Mouse (Mus musculus): ENCODE data around the gene Gm20388. TPM values are rescaled to one million over a fixed set of nuclear protein-coding genes. Genes with fewer than 3 reads are reported as not detected.

Gene Gm20388
- total RNA-seq, 2 experiments from 2014 or later, result 18.5 to 23.8 TPM

DNA sequence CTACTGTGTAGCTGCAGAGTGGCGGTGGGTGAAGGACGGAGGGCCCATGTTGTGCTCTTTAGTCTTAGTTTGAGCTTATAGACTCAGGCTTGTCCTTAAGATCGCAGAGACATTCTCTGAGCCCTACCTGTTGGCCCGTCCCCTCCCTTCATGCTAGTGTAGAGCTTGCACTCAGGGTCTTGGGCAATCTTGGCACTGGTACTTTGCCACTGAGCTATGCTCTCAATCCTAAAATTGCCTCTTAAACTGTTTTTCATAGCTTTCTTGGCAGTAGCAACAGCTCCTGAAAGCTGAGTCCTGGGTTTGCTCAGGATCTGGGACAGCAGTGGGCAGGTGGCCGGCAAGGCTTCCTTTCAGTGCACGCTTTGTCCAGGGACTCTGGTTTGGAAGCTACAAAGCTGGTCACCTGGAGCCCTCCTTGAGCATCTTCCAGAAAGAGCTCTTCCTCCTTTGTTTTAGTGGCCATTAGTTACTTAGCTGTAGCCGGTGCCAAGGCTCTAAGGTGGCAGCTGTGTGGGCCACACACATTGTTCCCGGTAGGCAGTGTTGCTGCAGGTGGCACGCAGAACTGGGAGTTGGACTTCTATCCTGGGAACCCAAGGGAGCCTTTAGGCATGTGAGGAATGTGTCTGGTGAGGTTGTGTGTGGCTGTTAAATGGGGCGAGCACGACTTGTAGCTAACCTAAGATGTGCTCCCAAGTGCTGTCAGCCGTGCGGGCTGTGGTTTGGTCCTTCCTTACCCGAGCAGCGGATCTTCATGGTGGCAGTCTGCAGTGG is 2090.9 kb downstream of the Gm20388 start:
- no peak for ATAC-seq (replicated peaks; ENCODE audit: poor library complexity, severe bottlenecking)

DNA sequence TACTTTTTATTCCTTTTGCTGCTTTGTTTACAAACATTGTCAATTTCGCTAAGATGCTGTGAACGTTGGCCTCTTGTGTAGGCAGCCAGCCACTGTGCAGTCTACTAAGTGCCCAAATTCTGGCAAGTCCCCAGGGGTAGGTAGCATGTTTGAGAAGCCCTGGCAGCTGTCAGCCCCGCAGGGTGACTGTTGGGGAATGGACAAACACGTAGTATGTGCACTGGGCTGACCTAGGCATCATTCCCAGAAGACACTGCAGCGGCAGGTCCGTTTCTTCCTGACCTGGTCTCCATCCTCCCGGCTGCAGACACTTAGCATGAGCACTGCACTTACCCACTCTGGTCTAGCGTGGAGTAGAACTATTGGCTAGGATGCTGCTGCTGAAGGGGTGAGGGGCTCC is 2093.0 kb downstream of the Gm20388 start:
- ATAC-seq (replicated peaks; ENCODE audit: poor library complexity, severe bottlenecking), result no peak

DNA sequence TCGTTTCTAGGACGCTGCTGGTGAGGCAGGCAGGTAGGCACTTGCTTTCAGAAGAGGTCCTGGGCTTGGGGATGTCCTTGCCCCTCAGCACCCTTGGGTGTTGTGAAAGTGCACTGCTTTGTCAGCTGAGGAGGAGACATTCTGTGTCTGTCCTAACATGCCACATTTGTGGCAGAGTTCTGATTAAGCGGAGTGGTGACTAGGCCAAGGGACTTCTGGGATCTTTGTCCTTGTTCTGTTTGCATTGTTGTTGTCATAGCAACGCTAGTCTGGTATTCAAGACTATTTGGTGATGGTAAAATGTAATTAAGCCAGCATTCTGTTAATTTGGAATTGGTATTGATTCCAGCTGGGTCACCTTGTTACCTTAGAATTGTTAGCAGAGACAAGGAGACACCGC is 2093.5 kb downstream of the Gm20388 start:
- ATAC-seq (replicated peaks; ENCODE audit: poor library complexity, severe bottlenecking), result no peak

DNA sequence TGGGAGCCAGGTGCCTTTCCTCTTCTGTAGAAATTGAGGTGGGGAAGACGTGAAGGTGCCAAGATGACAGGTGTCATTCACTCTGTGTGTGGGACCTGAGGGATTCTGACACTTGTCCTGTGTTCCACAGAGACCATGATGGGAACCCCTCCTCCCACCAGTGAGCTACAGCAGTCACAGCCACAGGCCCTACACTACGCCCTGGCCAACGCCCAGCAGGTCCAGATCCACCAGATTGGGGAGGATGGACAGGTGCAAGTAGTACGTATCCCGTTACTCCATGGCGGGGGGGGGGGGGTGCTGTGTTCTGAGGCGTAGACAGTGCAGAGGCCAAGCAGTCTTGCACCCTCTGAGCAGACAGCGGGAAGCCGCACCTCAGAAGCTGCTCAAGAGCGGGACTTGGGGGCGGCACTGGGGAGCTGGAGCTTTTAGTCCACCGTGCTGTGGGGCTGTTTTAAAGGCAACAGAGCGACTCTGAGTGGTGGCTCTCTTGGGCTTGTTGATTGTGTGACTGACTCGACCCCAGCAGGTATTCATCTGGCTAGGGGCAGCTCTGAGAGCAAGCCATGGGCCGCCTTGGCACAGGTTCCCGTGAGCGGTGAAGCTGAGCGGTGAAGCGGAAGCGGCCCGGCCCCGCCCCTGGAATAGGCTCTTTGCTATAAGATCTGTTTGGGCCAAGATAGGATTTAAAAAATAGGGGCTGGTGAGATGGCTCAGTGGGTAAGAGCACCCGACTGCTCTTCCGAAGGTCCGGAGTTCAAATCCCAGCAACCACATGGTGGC is 2095.0 kb downstream of the Gm20388 start:
- no peak for ATAC-seq (replicated peaks; ENCODE audit: poor library complexity, severe bottlenecking)

DNA sequence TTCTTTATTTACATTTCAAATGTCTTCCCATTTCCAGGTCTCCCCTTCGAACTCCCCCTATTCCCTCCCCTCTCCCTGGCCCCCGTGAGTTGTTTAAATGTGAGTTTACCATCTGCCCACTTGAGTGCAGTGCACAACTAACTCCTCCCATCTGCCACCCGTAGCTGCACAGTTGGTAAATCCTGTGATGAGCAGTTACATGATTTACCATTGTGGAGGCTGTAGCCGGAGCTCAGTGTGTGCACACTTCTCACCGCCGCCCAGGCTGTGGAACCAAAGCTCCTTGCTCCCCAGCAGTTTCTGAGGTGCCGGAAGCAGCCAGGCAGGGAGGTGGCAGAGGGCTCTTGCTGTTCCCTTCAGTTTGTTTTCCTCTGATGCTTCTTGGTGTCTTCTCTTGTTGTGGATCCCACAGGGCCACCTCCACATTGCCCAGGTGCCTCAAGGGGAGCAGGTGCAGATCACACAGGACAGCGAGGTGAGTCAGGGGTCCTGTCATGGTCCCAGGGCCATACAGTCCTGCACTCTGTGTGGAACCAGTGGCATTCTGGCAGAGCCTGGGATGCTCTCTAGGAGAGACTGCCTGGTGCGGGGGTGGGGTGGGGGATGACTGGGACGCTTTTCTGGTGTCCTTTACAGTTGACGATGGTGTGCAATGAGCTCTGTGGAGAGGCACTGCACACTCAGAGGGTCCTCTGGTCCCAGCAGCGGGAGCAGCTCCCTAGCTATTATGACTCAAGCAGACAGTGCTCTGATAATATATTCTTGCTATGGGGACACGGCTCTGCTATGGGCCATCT is 2096.2 kb downstream of the Gm20388 start:
- no peak for ATAC-seq (replicated peaks; ENCODE audit: poor library complexity, severe bottlenecking)

DNA sequence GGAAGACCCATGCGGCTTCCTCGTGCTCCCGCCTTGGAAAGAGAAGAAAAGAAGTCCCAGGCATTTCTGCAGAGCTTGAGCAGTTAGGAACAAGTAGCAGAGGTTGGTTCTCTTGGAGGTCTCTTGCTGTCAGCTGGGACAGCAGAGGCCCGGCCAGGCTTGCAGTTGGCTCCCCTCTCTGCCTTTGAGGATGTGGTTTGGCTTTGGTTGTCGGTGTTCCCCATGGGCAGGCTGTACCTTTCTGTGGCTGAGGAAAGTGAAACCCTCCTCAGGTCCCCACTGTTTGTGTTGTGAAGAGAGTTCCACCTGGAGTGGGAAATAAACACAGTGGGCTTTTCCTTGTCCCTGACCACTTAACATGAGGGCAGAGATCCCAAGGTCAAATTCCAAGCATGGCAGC is 2097.8 kb downstream of the Gm20388 start:
- no peak; the same call in 1 of the 2 replicates for ATAC-seq (replicated peaks; ENCODE audit: poor library complexity, severe bottlenecking)

DNA sequence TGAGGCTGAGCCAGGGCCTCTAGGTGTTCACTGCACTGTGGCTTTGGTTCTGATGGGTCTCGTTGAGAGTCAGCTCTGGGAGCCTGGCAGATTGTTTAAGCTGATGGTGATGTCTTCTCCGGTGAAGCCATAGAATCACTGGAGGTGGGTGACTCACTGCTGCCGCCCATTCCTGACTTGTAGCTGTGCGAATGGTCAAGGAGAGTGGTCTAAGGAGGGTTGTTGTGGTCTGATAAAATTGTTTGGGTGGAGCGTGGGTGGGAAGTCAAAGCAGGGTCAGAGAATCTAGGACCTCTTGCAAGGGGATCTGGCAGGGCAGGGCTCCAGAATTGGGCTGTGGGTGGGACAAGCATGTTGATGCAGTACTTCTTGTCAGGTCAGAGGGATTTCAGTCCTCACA is 2100.0 kb downstream of the Gm20388 start:
- ATAC-seq (replicated peaks; ENCODE audit: poor library complexity, severe bottlenecking), result no peak

DNA sequence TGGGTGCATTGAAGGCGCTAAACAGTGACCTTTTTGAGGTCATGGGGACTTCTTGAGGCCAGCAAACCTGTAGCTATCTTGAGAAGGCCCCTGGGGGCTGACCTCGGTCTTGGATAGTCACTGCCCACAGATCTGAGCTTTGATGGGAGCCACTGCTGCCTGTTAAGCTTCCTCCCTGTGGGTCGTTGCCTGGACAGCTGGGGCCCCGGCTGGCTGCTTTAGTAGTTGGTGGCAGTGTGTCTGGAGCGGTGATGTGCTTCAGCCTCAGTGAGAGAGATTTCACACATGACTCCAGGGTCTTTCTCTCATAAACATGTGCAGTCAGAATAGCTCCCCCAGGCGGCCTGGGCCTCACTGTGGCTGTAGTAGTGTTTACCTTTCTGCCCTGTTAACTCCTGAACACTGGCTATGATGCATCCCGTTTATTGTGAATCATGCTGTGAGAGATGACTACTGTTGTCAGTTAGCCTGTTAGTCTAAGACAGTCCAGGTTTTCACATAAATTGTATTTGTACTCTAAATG is 2100.5 kb downstream of the Gm20388 start:
- no peak for ATAC-seq (replicated peaks; ENCODE audit: poor library complexity, severe bottlenecking)

DNA sequence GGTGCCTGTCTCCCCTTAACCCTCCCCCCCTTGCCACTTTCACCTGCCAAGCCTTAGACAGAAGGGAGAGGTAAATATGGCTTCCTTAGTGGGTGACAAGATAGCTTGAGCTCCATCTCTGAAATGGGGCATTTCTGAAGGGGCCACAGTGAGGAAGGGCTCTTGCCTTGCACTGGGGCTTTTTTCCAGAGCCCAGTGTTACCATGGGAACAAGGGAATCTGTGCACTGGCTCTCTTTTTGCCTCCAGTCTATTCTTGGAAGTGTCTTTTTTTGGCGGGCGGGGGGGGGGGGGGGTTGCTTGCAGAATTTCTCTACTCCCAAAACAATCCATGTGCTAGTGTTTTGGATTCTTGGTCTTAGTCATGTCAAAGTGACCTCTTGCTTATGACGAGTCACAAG is 2104.0 kb downstream of the Gm20388 start:
- ATAC-seq (replicated peaks; ENCODE audit: poor library complexity, severe bottlenecking), result no peak

DNA sequence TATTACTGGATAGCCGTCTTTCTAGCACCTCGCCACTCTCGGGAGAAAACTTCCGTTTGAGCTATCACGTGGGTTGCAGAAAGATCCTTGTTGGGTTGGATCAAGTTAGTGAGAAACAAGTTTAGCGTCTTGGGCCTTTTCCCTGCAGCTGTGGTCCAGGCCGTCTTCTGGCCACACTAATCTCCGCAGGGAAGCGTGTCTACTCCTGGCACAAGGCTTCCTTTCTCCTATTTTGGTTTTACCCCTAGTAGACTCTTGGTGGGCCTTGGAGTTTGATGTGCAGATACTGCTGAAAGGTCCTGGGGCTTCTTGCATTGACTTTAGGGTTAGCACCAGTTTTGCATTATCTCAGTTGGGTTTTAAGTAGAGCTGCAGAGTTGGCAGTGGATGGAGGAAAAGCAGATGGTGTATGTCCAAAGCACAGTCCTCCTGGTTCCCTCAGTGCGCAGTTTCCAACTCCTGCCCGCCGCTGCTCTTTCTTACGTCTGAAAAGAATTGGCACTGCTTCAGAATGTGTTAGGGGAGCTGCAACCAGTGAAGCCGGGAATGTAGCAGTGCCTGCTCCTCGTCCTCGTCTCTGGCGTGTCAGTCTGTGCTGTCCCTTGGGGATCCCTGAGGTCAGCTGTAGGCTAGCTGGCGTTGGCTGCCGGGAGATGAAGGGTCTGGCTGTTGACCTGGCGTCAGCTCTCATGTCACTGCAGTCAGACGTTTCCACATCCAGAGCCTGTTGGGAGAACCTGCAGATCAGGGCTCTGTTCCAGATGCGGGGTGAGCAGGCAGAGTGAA is 2107.6 kb downstream of the Gm20388 start:
- ATAC-seq (replicated peaks; ENCODE audit: poor library complexity, severe bottlenecking), result no peak

DNA sequence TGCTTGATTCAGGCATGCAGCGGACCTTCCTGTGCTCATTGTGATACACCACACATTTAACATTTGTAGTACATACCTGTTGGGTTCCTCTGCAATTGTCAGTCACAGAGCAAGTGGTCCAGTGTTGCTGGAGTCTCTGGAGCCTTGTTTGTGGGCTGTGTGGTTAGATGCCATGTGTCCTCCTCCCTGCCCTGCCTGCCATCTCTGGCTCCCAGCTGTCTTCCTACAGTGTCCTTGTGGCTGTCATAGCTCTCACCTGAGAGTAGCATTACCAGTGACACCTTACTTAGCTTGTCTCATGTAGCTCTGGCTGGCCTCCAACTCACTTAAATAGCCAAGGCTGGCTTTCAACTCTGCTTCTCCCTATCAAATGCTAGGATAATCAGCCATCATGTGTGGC is 2108.5 kb downstream of the Gm20388 start:
- ATAC-seq (replicated peaks; ENCODE audit: poor library complexity, severe bottlenecking), result no peak

DNA sequence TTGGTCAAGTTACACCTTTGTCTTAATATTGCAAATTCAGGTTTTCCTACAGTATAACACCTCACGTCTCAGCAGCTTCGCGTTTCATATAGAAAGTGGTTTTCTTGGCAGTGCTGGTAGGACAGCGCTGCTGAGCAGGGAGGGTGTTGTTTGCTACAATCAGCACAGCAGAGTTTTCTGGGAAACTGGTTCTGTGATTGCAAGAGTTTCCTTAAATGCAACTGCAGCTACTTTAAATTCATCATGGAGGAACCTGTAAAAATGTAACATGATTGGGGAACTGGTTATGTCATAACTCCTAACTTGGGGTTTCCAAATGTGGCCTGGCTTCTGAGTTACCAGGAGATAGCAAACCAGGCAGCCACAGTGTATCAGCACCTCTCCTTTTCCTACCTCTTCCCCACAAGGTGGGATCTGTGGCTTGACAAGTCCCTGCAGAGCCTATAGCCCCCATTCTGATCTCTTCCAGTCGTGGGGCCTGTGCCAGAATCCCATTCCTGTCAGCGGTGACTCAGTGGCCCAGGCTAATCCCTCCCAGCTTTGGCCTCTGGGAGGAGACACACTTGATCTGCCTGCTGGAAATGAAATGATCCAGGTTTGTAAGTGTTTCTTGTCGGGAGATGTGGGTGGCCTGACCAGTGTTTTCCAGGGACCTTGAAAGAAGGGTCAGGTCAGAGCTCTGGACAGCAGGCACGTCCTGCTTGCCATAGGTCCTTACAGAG is 2109.6 kb downstream of the Gm20388 start:
- ATAC-seq (replicated peaks; ENCODE audit: poor library complexity, severe bottlenecking), result peak; percentile 36; the same call in 1 of the 2 replicates

DNA sequence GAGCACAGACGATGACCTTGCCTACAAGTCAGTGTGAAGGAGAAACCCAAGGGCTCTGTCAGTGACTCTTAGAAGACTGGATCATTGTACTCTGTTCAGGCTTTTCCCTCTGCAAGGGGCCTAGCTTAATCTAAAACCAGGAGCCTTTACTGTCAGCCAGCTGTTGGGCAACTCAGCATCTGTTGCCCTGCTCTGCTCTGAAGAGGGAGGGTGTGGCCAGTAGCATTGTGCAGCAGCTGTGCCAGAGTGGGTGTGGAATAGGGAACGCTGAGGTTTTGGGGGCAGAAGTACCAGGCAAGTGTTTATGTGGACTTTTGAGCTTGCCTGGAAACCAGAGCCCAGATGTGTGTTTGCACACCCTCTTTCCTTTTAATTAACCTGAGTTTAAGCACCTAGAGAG is 2111.1 kb downstream of the Gm20388 start:
- peak; percentile 77 for ATAC-seq (replicated peaks; ENCODE audit: poor library complexity, severe bottlenecking)

DNA sequence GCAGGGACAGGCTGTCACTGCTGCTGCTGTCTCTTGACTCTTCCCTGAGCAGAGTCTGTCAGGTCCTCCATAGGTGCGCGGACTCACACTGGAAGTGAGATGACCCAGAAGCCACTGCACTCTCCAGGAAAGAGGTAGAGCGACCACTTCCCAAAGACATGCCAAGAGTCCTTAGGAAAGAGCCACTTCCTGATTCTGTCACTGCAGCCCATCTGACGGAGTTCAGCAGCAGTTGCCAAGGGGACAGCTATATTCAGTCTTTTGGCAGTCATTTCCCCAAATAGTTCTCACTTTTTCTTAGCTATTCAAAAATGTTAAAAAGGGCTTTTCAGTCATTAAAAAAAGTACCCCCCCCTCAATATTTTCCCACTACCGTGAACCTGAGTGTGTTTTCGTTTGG is 2111.6 kb downstream of the Gm20388 start:
- ATAC-seq (replicated peaks; ENCODE audit: poor library complexity, severe bottlenecking), result peak; percentile 80

DNA sequence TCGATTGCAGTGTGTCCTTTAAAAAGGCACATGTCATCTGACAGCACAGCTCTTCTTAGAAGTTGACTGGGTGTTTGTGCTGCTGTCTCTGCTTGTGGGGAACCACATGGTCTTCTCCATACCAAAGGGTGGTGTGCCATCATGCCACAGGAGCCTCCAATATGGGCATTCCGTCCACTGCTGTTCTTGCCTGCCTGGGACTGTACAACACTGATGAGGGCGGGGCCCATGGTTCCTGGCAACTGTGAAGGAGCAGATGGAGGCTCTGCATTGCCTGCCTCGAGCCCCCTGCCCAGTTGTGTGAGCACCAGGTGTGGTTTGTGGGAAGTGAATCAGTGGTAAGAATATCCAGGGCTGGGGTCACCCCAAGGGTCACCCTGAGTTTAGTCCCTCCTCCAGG is 2112.1 kb downstream of the Gm20388 start:
- no peak for ATAC-seq (replicated peaks; ENCODE audit: poor library complexity, severe bottlenecking)

DNA sequence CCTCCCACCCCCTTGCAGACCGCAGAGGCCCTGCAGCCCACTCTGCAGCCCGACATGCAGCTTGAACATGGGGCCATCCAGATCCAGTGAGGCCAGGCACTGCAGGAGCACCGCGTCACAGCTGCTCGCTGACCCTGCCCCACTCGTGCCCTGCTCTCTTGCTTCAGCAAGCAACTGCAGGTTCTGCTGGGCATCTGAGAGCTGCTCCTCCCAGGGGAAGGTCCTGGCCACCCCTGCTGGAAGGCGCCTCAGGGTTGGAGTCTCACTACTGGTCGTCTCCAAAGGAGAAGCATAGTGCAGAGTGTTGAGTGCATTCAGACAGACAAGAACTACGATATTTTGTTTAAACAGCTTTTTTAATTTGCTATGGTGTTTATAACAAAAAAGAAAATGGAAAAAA is 2114.9 kb downstream of the Gm20388 start:
- no peak for ATAC-seq (replicated peaks; ENCODE audit: poor library complexity, severe bottlenecking)

DNA sequence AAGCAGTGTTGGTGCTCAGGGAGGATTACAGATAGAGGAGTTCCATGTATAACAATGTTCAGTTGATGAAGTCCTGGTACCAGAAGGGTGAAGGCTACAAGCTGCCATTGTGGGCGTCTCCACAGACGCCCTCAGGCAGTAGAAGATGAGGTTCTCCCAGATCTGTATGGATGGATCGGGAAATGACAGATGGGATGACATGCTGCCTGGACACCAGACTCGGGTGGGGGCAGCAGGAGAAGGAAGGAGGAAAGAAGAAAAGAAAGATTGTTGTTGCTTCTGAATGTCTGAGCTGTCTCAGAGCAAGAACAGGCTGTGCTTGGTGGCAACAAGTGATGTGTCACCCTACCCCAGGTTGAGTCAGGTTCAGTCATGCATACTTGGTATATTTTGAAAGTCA is 2117.5 kb downstream of the Gm20388 start:
- ATAC-seq (replicated peaks; ENCODE audit: poor library complexity, severe bottlenecking), result no peak

DNA sequence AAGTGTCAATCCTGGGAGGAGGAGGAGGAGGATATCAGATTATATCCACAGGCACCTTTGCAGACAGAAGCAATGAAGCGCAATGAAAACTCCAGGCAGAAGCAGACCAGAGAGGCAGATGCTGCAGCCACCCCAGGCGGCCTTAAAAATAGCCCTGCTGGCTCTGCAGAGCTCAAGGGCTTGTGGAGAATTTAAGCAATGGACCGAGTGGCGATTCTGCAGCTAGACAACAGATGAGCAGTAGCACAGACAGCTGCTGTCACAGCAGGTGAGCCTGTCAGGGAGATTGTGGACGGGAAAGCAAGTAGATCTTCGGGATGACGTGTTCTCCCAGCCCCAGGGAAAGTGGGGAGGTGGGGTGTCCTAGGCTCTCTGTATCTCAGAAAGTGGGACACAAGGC is 2120.3 kb downstream of the Gm20388 start:
- ATAC-seq (replicated peaks; ENCODE audit: poor library complexity, severe bottlenecking), result no peak

DNA sequence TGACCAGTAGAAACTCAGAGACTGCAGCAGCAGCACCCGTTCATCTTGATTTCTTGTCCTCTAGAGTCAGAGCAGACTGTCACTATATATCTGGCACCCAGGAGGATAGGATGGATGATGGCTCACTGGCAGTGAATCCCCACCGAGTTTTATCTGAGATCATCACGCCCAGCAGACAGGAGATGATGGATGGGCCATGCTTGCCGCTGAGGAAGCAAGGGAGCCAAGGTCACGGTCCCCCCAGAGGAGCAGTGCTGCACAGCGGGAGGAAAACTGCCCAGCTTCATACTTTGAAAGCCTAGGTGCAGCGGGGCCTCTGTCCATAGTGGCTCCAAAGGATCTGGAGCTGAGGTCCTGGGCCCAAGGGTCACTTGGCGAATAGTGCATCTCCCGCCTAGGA is 2122.1 kb downstream of the Gm20388 start:
- ATAC-seq (replicated peaks; ENCODE audit: poor library complexity, severe bottlenecking), result no peak
